Mouse (Mus musculus) midbrain, embryonic 14.5 days (tissue): ENCODE measurements around the gene Fam172a. TPM values are rescaled to one million over a fixed set of nuclear protein-coding genes. Genes with fewer than 3 reads are reported as not detected.
A peak's percentile ranks its signal among the peaks of the same experiment; 100 is the strongest.

Experiments
- ATAC-seq: fragments of 200-750 bp; cut with Nextera tagmentation; 2 replicates; pipeline ENCODE4 v1.8.0; 2017; ENCODE audit warnings: moderate number of reproducible peaks, moderate library complexity; ENCODE audit not compliant: low FRiP score, low TSS enrichment
- DNase-seq: peaks from one replicate; pipeline ENCODE4 v3.0.0-alpha.2; 2015
- H3K27ac ChIP-seq: fragments of 300-500 bp; sonication (generic); replicated peaks from 2 replicates; pipeline ENCODE4 v1.5.1; 2014; ENCODE audit warnings: mild to moderate bottlenecking, low read depth, low read length, moderate library complexity
- H3K27me3 ChIP-seq: fragments of 300-500 bp; sonication (generic); 2 replicates; pipeline ENCODE4 v1.6.1; 2014; ENCODE audit warnings: low read length, control low read depth, mixed read lengths; ENCODE audit not compliant: control insufficient read depth, insufficient read depth
- H3K36me3 ChIP-seq: fragments of 300-500 bp; sonication (generic); 2 replicates; pipeline ENCODE4 v1.6.1; 2014; ENCODE audit warnings: low read length, control low read depth; ENCODE audit not compliant: control insufficient read depth, insufficient read depth
- H3K4me1 ChIP-seq: fragments of 300-500 bp; sonication (generic); 2 replicates; pipeline ENCODE4 v1.6.1; 2014; ENCODE audit warnings: mild to moderate bottlenecking, antibody characterized with exemption, low read length, control low read depth; ENCODE audit not compliant: control insufficient read depth, insufficient read depth
- H3K4me2 ChIP-seq: fragments of 300-500 bp; sonication (generic); 2 replicates; pipeline ENCODE4 v1.6.1; 2014; ENCODE audit warnings: mild to moderate bottlenecking, low read length, moderate library complexity
- H3K4me3 ChIP-seq: fragments of 300-500 bp; sonication (generic); replicated peaks from 2 replicates; pipeline ENCODE4 v1.5.1; 2014; ENCODE audit warnings: low read depth, low read length
- H3K9ac ChIP-seq: fragments of 300-500 bp; sonication (generic); replicated peaks from 2 replicates; pipeline ENCODE4 v1.6.1; 2014; ENCODE audit warnings: mild to moderate bottlenecking, low read length, moderate library complexity
- H3K9me3 ChIP-seq: fragments of 300-500 bp; sonication (generic); 2 replicates; pipeline ENCODE4 v1.6.1; 2016; ENCODE audit warnings: low read length, control low read depth, mixed read lengths; ENCODE audit not compliant: control insufficient read depth
- WGBS: fragments of 180-500 bp; shearing (Covaris S2); extraction: QIAGEN DNeasy Blood & Tissue Kit; methylation state at CpG from one replicate; pipeline ENCODE4 v1.1.7; 2014; 5-methylcytosine and 5-hydroxymethylcytosine counted together
- polyA plus RNA-seq: library from polyadenylated mRNA; unstranded; fragments of >200 nt; fragmentation: Nextera tagmentation; extraction: Ambion mirVana; gene quantifications from 2 replicates; pipeline ENCODE4 v1.2.1, GENCODE M21; 2014

Fam172a gene
- polyA plus RNA-seq, 1 experiment from 2014 or later, result 48.2 TPM

DNA sequence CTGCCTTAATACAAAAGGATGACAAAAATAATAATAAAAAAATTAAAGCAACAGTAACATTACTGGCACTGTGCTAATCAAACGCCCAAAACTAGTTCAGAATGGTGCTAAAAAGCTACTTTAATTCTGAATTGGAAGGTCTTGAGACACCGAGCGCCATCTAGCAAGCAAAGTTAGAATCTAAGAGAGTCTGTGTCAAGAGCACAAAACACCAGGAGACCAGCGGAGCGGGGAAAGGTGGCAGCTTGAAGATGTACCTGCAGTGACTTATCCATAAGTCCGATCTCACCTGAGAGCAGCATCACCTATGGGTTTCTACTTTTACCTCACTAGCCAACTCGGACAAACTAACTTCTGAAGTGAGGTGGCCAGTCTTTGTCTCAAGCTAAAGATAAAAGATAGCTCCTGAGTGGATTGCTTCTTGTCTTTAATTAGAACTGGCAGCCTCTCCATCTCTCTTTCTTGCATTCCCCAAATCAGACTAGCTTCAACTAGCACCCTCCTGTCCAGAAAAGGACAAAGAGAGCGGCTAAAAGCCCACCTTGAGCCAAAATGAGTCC, 474.1 kb downstream of the Fam172a start:
- Histone ChIP-seq H3K27ac (peak overlapping the region; percentile 77), H3K9me3 (no peaks in the 10 kb centered on the region), H3K4me2 (peak overlapping the region; percentile 37), H3K36me3 (no peaks in the 10 kb centered on the region), H3K4me1 (peaks cover 7% of the 10 kb centered on the region; the same call in 1 of the 2 replicates), H3K4me3 (no peak overlapping the region; the same call in 1 of the 2 replicates), H3K9ac (no peak overlapping the region), H3K27me3 (peaks cover 74% of the 10 kb centered on the region)
- peak; percentile 86 for DNase-seq
- WGBS, result 2% methylated on average over 8 of the region's 8 CpGs
- ATAC-seq, result no peak; the same call in 1 of the 2 replicates

DNA sequence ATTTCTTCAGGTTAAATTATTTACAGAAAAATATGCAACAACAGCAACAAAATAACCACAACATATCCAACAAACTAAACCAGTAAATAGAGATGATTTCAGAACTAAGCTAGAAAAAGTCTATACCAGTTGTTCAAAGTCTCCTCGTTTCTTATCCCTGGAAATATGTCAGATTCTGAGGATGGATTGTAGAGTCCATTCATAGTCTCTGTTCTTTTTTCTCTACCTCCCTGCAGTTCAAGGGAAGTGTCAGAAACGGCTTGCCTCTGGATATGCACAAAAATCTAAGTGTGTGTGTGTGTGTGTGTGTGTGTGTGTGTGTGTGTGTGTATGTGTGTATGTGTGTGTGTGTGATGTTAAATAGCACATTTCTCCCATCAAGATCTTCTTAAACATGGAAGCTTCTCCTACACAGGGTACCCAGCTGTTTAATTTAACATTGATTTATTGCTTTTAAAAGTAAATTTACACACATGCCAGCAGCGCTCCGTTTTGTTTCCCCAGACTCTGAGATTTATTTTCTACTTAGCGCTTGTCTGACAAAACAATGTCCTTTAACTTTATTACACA, 475.6 kb downstream of the Fam172a start:
- peak overlapping the region; percentile 91; the same call in 1 of the 2 replicates for H3K27ac ChIP-seq
- H3K36me3 ChIP-seq, result no peaks in the 10 kb centered on the region
- H3K4me1 ChIP-seq, result peaks cover 7% of the 10 kb centered on the region; the same call in 1 of the 2 replicates
- no peak for ATAC-seq
- H3K9ac ChIP-seq, result peak overlapping the region; percentile 16; the same call in 1 of the 2 replicates
- WGBS, result 16% methylated on average over 5 of the region's 5 CpGs
- no peak for DNase-seq
- H3K27me3 ChIP-seq, result peaks cover 66% of the 10 kb centered on the region
- H3K4me3 ChIP-seq, result peak overlapping the region; percentile 8; the same call in 1 of the 2 replicates
- H3K9me3 ChIP-seq, result no peaks in the 10 kb centered on the region
- H3K4me2 ChIP-seq, result peak overlapping the region; percentile 66

DNA sequence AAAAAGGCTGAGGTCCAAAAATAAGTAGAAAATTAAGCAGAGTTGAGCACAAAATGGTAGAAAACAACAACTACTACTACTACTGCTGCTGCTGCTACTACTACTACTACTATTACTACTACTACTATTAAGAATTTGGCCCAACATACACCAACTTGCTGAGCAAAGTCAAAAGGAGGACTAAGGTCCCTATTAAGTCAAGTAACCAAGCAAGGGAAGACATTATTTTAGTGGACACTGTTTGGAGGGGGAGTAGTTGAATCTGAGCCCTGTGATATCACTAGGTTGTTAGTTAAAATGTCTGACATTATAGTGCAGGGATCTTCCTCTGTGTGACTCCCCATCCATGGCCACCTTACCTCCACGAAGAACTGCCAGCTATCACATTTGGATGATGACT, 476.2 kb downstream of the Fam172a start:
- no peak for DNase-seq
- Histone ChIP-seq H3K9ac (peak overlapping the region; percentile 16; the same call in 1 of the 2 replicates), H3K27ac (peak overlapping the region; percentile 91)

DNA sequence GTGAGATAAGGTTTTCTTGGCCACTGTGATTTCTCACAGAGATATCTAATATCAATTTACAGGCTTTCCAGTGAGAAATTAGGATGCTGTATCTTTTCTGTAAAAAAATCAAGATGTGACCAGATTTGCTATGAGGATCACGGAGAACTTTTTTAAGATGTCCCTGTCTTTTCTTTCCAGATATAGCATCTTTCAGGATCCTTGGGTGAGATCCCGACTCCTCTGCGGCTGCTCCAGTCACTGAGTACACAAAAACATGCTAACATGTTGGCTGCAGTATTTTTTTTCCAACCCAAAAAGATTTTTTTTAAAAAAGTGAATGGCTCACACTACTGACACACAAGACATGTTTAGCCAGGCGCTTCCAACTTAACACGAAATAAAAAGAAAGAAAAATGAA, 476.9 kb downstream of the Fam172a start:
- Histone ChIP-seq H3K4me3 (peak overlapping the region; percentile 38), H3K9me3 (no peaks in the 10 kb centered on the region), H3K27me3 (peaks cover 61% of the 10 kb centered on the region), H3K27ac (peak overlapping the region; percentile 91), H3K4me2 (peak overlapping the region; percentile 66), H3K4me1 (peaks cover 11% of the 10 kb centered on the region; the same call in 1 of the 2 replicates), H3K9ac (peak overlapping the region; percentile 49; the same call in 1 of the 2 replicates), H3K36me3 (no peaks in the 10 kb centered on the region)
- ATAC-seq (no peak), DNase-seq (no peak)
- WGBS, result 14% methylated on average over 5 of the region's 5 CpGs

More for the DNA sequence above, 476.2 kb downstream of the Fam172a start:
- H3K4me1 ChIP-seq, result peaks cover 9% of the 10 kb centered on the region; the same call in 1 of the 2 replicates
- no peak for ATAC-seq
- 0 out of 2 replicates have a peak overlapping the region, but pooled peaks have one; percentile 38 for H3K4me3 ChIP-seq
- no peaks in the 10 kb centered on the region for H3K36me3 ChIP-seq
- WGBS, result 11% methylated on average over 1 of the region's 1 CpGs
- no peaks in the 10 kb centered on the region for H3K9me3 ChIP-seq
- H3K27me3 ChIP-seq, result peaks cover 64% of the 10 kb centered on the region
- H3K4me2 ChIP-seq, result peak overlapping the region; percentile 66

DNA sequence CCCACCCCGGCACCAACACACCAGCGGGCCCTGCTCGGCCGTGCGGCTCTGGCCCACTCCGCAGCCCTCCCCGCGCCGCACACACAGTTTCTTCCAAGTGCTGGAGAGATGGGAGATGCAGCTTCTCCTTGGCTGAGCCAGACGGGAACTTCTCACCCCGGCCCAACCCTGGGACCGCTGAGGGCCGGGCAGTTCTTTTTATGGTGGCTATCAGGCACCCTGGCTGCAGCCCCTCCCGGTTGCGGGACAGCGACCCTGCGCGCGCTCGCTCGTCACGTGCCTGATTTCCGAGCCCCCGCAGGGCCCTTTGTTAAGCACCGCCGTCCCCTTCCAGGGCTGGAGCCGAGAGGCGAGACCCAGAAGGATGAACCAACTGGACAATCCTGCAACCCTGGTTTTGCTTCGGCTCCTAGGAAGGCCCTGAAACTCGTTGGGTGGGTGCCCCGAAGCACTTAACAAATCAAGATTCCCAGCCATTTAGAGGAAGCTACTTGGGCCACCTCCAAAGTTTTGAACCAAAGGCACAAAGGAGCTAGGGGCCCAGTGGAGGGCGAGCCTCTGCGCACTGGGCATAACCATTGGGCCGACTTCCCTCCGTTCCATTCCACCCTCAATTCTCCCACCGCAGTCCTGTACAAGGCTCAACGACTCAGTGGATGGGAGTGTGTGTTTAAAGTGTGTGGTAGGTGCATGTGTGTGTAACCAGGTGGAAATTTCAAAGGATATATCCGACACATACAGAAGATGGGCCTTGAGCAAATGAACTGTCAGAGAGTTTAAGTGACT, 477.7 kb downstream of the Fam172a start:
- WGBS, result 2% methylated on average over 38 of the region's 38 CpGs
- H3K4me3 ChIP-seq, result peak overlapping the region; percentile 38
- peak overlapping the region; percentile 49; the same call in 1 of the 2 replicates for H3K9ac ChIP-seq
- DNase-seq, result peak; percentile 71
- H3K4me2 ChIP-seq, result peak overlapping the region; percentile 66
- no peaks in the 10 kb centered on the region for H3K9me3 ChIP-seq
- no peaks in the 10 kb centered on the region for H3K36me3 ChIP-seq
- ATAC-seq, result peak; percentile 26; the same call in 1 of the 2 replicates
- peaks cover 54% of the 10 kb centered on the region for H3K27me3 ChIP-seq
- H3K27ac ChIP-seq, result peak overlapping the region; percentile 91
- H3K4me1 ChIP-seq, result peaks cover 11% of the 10 kb centered on the region; the same call in 1 of the 2 replicates

DNA sequence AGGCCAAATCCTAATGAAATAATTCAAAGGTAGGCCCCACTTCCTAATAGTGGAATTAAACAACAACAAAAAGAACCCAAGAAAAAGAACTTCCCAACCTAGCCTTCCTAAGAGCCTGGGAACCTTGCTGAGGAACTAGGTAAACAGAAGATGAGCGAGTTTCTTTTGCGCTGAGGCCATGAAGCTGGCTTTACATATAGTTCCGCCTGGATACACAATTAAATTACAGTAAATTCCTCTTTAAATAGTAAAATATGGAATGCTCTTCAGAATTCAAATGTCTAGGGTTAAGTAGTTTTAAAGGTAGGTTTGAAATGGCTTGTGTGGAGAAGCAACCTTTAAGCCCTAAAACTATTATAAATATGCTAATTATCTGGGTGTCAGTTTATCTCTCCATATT, 478.4 kb downstream of the Fam172a start:
- H3K4me3 ChIP-seq, result no peak overlapping the region
- H3K27me3 ChIP-seq, result peaks cover 51% of the 10 kb centered on the region
- H3K27ac ChIP-seq, result peak overlapping the region; percentile 91
- H3K4me1 ChIP-seq, result peaks cover 16% of the 10 kb centered on the region; the same call in 1 of the 2 replicates
- peak overlapping the region; percentile 62 for H3K4me2 ChIP-seq
- H3K9ac ChIP-seq, result no peak overlapping the region
- DNase-seq (no peak), ATAC-seq (no peak)
- WGBS, result 28% methylated on average over 3 of the region's 3 CpGs
- no peaks in the 10 kb centered on the region for H3K9me3 ChIP-seq
- no peaks in the 10 kb centered on the region for H3K36me3 ChIP-seq

DNA sequence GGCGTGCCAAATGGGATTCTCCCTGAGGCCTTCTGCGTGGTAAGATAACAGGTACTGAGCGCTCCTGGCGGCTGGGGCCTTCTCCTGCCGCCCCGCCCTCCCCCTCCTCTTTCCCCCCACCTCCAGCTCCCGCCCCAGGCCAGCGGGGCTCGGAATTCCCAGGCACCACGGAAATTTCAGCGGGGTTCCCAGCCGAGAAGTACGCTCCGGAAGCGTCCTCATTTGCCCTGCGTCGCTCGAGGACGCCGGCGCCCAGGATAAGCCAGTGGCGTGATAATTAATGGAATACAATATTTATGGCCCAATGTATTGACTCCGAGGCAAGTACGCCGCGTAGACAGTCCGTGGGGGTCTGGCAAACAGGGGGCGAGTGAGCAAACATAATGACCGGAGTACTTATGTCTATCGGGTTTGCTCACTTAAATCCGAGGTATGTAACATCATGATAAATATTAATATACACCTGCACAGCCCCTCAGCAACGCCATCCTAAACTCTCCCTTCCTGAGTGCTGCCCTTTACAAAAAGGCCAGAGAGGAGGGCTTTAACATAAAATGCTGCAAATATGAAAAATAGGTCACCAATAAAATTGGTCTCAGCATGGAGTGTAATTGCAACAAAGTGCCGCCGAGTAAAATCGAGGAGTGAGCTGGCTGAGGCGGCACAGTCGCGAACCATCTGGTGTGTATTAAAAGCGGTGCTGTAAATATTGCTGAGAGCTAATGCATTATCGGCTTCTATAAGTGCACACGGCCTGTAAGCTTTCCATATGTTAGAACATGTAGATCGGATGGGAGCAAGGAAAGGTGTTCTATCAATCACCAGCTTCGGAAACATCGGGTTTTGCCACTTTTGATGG, 479.5 kb downstream of the Fam172a start:
- WGBS, result under 1% methylated on average over 44 of the region's 44 CpGs
- peak overlapping the region; percentile 86 for H3K27ac ChIP-seq
- peaks cover 50% of the 10 kb centered on the region for H3K27me3 ChIP-seq
- H3K36me3 ChIP-seq, result no peaks in the 10 kb centered on the region
- peak overlapping the region; percentile 62 for H3K4me2 ChIP-seq
- H3K4me1 ChIP-seq, result peaks cover 19% of the 10 kb centered on the region
- H3K4me3 ChIP-seq, result peak overlapping the region; percentile 35
- DNase-seq (peak; percentile 78), ATAC-seq (peak; percentile 22; the same call in 1 of the 2 replicates)
- no peaks in the 10 kb centered on the region for H3K9me3 ChIP-seq
- peak overlapping the region; percentile 44 for H3K9ac ChIP-seq
